Mouse (Mus musculus): ENCODE results near the gene Gm21985.

Gm21985 gene

DNA sequence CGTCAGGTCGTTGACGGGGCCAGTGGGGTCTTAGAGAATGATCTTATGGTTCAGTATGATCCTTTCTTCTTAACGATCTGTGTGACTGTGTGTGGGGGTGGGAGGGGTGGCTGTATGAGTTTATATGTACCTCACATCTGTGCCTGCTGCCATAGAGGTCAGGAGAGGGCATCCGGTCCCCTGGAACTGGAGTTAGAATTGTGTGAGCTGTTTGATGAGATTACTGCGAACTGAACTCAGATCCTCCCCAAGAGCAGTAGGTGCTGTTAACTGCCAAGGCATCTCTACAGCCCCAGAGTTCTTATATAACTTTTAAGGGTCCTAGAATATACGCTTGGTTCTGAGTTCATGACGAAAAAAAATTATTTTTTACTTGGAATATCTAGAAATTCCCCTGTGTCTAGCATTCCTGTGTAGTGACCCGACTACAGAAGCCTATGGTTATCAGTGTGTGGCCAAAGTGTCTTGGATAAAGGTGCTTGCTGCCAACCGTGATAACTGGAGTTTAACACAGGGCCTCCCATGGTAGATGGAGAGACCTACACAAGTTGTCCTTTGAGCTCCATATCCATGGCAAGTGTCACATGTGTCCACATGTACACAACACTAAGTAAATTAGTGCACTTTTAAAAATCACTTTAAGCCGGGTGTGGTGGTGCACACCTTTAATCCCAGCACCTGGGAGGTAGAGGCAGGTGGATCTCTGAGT lies 62.1 kb downstream of the Gm21985 start:
- DNase-seq (ENCODE audit: low read depth, low spot score): no peak

DNA sequence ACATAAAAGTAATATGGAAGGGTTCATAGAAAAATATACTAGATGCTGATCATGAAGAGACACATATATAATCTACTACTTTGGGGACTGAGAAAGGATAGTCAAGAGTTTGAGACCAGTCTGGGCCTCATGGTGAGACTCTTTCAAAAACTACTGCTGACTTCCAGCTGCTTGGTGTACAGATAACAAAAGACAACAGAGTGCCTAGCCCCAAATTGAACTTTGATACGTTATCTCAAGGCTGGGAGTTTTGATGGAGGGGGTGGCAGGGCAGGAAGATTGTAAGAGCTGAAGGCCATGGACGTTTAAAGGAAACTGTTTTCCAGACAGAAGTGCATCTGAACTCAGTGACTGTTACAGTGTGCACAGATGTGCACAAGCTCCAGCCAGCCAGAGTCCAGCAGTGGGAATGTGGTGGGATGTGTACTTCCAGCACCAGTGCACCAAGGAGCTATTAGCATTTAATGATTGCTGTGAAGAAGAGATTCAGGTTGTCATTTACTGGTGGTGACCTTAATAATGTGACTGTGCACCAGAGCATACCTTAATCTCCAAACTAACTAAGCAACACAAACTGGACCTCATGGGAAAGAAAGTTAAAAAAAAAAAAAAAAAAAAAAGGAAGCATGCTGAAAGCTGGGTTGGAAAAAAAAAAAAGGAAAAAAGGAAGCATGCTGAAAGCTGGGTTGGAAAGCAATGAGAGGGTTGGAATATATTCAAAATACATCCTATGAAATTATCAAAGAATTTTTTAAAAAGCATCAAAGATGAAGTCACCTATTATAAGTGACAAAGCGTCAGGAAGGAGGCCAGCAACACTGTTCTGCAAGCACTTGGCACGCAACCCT lies 66.2 kb downstream of the Gm21985 start:
- DNase-seq (ENCODE audit: low read depth, low spot score): no peak

DNA sequence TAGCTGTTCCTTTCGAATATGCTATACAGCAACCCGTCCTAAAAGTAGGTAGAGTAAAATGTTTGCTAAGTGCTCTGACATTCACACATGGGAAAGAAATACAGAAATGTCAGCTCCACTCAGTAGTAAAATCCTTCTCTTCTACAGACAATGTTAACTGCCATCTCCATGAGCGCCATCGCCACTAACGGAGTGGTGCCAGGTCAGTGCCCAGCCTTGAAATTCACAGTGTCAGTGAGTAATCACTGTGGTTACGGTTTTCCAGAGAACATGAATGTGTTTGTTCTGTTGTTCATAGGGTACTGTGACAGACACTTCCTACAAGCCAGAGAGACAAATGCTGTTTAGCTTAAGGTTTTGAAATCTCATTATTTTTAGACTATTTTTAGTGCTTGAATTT lies 71.1 kb downstream of the Gm21985 start:
- DNase-seq (ENCODE audit: low read depth, low spot score): no peak

DNA sequence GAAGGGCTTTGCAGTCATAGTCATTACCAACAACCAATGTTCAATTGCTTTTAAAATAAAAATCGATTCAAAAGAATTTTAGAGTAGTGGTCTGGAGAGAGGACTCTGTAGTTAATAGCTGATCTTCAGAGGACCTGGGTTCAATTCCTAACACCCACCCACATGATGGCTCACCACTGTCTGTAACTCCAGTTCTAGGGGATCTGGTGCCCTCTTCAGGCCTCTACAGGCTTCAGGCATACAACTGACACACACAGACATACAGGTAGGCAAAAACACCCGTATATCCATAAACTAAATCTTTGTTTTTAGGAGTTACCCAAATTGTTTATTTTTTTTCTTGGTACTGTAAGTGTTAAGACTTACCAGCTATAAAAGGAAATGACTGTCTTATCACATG lies 73.6 kb downstream of the Gm21985 start:
- DNase-seq (ENCODE audit: low read depth, low spot score): no peak

DNA sequence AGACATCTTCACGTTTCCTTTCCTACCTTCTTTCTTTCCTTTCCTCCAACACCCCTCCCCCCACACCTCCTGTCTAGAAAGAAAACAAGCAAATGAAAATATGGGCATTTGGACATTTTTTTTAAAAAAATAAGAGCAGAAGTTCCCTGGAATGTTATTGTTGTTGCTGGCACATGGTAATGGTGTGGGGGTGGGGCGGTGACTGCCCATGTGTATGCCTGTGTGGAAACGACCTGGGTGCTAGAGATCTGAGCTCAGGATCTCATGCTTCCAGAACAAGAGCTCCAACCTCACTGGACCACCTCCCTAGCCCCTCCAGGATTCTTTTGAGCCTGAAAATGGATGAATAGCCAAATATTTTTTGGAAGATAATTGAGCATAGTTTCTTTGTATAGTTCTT lies 75.0 kb downstream of the Gm21985 start:
- no peak for DNase-seq (ENCODE audit: low read depth, low spot score)

DNA sequence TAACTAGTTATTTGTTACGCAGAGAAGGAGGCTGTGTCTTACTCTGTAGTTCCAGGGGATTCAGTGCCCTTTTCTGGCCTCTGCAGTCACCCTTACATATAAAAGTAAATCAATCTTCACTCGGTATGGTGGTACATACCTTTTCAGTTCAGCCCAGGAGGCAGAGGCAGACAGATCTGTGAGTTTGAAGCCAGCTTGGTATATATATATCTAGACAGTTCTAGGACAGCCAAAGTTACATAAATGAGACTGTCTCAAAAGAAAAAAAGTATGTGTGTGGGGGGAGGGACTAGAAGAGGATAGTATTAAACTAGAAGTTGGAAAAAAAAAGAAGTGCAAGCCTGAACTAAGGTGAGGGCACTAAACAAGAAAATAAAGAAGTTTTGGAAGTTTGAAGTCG lies 82.1 kb downstream of the Gm21985 start:
- no peak for DNase-seq (ENCODE audit: low read depth, low spot score)

DNA sequence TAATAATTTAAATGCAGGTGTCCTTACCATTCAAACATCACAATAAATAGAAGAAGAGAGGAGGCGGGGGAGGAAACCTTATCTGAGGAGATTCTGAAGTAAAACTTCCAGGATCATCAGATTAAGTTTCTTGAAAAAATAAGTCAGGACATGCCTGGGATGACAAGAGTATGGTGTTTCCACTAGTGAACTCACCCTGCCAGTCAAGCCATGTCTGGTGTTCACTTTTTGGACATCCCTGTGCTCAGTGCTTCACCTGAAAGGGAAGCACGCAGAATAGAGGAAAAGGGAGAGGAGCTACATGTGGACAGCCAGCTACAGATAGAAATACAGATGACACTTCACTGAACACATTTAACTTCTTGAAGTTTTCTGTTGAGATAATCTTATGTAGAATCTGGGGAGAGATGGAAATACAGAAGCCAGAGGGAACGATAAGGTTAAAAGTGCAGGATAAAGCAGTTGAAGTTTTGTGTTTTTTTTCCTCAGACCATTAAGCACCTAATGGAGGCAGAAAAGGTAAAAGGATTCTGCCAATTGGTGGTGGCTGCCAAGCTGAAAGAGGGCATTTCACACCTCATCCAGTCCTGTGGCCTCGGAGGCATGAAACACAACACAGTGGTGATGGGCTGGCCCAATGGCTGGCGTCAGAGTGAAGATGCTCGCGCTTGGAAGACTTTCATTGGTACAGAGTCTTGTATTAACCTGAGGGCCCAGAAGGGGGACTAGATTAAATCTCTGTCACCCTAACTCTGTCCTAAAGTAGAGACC lies 87.8 kb downstream of the Gm21985 start:
- no peak for DNase-seq (ENCODE audit: low read depth, low spot score)

DNA sequence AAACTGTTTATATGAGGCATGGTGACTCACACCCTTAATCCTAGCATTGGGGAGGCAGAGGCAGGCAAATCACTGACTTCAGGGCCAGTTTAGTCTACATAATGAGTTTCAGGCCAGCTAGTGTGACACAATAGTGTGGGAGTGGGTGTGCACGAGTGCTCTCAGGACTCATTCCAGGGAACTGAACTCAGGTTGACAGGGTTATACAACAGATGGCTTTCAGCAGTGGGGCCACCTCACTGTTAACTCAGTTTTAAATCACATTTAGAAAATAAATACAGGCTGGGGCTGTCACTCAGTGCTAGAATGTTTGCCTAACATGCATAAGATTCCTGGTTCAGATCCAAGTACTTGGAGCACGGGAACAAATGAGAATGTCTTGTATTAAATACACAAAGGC lies 93.5 kb downstream of the Gm21985 start:
- DNase-seq (ENCODE audit: low read depth, low spot score): no peak

DNA sequence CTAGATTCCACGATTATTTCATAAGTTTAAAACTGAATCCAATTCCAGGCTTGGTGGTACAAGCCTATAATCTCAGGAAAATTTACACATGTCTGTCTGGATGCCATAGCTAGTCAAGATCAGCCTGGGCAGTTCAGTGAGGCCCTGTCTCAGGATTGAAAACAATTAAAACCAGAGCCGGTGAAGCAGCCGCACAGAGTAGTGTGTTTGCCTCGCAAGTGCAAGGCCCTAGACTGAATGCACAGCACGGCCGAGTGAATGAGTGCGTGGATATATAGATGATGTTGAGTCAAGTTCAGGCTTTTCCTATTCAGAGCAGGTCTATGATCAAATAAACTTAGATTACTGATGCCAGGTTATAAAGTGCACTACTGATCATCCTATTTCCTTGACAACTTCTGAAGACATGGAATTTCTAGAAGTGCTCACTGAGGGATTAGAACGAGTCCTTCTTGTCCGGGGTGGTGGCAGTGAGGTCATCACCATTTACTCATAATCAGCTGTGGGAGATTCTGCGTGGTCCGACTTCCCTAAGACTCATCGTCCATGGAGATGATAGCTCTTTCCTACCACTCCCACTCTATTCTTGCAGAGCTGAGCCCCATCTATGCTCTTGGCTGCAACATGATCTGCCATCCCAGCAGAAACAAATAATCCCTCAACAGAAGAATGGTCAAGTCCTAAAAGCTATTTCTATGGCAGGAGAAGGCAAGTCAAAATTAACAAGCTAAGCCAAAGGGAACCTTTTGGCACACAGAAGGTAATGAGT lies 94.1 kb downstream of the Gm21985 start:
- DNase-seq (ENCODE audit: low read depth, low spot score): no peak

DNA sequence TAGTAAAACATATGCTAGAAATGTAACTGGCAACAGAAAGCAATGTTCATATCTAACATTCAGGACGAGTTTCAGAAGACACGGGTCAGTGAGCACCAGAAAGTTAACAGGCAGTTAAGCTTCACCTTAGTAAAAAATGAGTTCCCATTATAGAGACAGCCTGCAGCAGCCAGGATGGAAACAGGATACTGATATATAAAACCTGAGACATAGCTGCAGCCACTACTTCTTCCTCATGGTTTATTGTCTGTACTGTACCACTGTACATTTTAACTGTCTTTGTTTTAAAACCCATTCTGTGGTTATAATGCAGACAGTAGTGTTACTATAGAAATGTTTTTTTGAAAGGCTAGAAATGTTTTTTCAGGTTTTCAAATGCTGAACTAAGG lies 94.7 kb downstream of the Gm21985 start:
- DNase-seq (ENCODE audit: low read depth, low spot score): no peak

DNA sequence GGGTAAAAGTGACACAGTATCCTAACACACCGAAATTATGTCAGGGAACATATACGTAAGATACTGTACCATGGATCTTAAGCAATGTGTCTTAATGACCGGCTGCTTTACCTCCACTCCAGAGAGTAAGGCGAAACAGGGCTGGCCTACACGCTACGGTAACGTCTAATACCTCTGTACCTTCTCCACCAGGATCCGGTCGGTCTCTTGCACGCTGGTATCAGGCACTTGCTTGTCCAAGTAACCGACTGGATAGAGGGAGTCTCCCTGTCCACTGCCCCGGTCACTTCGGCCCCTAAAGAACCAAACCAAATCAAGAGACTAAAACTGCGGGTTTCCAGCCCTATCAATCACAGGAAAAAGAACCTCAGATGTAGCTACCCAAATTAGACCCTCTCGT lies 101.1 kb downstream of the Gm21985 start:
- DNase-seq (ENCODE audit: low read depth, low spot score): no peak

DNA sequence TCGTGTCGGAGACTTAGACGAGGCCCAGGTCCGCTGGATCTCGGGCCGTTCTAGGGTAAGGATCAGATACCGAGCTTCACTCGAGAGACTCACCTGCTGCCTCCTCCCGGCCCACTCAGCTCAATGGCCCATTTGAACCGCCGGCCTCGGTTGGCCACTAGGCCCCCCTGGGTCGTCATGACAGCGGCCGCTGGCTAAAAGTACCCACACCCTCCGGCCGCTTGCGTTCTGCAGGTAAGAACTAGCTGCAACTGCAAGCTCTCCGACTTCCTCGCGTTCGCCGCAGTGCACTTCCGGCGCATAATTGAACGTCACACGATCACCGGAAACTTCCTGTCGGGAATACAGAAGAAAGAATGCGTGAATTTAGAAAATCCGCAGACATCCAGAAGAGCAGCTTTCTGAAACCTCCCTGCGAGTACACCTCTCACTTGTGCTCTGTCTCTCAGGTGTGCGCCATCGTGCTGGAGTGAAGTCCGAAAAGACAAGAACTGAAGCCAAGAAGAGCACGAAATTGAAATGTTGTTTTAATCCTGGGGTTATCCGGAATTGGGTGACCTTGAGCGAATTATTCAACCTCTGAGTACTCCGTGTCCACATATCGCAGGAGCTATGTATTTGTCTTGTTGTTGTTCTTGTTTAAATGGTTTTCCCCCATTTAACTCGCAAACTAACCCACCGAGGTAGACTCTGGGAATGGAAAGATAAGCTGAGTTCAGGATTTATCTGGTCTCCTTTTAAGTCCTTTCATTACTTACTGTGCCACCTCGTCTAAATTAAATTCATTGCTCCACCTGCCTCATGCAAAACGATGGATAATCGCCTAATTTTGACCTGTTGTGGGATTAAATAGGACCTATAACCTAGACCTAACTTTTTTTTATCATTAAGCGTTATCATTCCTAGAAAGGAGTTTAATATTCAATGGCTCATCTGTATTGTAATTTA lies 101.9 kb downstream of the Gm21985 start, which contains the start of gene Emc4:
Gene Emc4 (minus strand): TSS at position 302 of the 948 bp plus-strand sequence.
- DNase-seq (ENCODE audit: low read depth, low spot score): peak; percentile 85

DNA sequence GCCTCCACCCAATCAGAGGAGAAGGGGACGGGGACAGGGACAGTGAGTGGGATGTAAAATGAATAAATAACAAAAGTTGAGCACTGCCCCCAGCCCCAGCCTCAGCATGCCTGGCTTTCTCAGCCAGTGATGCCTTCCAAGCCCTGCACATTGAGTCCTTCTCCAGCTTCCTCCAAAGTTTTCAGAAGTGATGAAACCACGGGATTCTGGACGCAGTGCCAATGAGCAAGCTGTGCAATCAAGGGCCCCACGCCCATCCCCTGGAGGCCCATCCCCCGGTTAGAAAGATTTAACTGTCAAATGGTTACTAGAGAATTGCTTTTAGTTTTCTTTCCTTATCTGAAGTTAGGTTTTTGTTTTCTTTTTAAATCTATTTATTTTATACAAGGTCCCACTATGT lies 103.8 kb downstream of the Gm21985 start:
- no peak for DNase-seq (ENCODE audit: low read depth, low spot score)

DNA sequence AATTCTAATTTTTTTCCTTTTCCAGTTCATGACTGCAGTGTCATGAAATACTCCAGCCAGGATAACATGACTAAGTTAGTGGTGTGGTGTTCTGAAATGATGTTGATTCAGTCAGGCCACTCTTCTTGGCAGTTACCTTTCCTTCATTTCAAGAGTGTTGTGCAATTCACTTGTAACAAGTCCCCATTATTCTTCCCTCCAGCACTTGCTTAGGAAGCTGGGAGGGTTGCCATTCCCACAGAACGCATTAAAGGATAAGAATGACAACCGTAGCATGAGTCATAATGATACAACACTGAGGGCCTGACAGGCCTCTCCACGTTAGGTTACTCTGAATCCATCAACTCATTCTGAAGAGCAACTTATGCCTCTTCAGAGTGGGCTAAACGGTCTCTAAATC lies 107.0 kb downstream of the Gm21985 start:
- no peak for DNase-seq (ENCODE audit: low read depth, low spot score)

DNA sequence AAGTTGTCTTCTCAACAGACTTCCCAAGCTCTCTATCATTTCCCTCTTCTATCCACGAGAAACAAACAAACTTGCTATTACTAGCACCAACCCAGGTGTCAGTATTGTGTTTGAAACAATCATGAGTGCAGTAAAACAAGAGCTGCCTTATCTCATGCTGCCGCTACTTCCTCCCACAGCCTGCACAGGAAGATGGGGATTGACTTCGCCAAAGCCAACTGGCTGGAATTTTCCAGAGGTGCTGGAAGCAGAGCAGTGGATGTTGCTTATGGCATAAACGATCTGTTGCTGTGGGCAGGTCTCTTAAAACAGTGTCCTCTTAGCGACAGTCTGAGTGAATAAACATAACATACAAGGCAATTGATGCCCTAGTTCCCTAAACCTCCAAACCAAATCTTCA lies 108.5 kb downstream of the Gm21985 start:
- no peak for DNase-seq (ENCODE audit: low read depth, low spot score)

DNA sequence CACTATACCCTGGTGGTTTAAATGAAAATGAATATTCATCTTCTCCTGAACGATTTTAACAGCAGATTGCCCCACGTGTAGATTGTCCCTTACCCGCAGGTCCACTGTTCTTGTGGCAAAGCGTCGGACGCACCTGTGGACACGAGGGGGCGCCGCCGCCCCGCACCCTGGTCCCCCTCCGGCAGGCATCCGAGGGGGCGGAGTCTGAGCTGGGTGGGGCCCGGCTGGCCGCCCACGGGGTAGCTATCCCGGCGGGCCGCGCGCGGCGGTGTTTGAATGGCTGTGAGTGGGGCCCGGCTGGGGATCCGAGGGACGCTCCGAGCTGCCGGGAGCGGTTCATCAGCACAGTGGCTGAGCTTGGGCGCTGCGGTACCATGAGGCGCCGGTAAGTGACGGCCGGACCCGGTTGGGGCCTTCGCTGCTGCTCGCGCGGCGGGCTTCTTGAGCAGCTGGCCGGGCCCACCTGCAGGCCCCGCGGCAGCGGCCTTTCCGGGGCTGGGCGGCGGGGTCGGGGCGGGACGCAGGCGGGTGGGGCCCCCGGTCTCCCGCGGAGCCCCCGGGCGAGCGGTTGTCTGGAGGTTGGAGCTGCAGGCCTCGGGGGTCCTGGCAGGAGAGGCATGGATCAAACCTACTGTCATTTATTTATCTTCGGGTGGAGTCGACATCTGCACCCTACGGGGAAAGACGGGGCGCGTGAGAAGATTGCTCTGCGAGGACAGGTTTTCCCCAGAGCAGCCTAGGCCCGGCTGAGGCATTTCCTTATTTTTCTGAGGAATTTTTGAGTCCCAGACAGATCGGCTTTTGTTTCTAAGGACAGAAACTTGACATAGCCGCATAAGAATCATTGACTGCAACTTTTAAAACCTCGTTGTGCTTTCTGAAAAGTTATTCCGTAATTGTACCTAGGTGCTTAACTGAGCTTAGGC lies 113.1 kb downstream of the Gm21985 start, which contains the start of gene Katnbl1:
Gene Katnbl1 (plus strand): TSS at position 239 of the 926 bp plus-strand sequence.
- DNase-seq (ENCODE audit: low read depth, low spot score): peak; percentile 59

DNA sequence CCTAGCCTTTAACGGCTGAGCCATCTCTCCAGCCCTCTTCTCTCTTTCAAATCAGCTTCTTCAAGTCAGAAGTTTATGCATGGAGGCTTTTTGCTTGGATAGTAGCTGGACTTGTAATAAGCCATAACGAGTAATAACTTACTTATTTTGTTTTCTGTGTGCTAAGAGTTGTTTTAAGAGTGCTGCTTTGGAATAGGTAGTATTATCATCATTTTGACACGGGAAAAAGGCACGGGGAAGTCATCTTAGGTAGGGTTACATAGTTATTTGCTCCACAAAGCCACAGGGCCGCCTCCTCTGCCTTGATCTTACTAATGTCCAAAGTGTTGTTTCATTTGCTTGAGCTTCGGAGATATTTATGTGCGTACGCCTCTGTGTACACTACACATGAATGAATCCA lies 114.0 kb downstream of the Gm21985 start:
- DNase-seq (ENCODE audit: low read depth, low spot score): no peak

DNA sequence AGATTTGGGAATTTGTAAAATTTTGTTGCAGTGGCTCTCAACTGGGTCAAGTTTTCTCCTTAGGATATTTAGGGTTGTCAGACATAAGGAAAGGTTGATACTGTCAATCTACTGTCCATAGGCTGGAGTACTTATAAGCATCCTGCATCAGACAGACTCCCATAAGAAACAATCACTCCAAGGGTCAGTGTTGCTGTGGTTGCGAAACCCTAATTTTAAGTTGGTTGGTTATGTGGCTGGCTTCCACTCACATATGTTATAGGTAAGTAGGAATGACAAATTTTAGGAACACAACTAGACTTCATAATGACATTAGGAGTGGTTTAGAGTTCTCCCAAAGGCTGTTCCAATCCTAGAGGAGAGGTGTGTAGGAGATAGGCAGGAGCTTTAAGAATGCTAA lies 115.1 kb downstream of the Gm21985 start:
- no peak for DNase-seq (ENCODE audit: low read depth, low spot score)

DNA sequence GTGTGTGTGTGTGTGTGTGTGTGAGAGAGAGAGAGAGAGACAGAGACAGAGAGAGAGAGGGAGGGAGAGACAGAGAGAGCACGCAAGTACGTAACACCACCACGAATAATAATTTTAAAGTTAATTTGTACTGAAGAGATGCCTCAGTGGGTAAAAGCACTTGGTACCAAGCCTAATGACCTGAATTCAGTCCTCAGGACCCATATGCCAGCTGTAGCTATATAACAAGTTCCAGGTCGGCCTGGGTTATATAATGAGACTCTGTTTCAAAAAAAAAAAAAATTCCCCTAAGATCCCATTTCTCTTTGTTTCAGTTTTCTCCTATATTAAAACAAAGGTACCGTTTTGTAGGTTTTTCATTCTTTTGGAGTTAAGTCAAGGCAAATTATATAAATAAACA lies 124.7 kb downstream of the Gm21985 start:
- DNase-seq (ENCODE audit: low read depth, low spot score): no peak

All from brain, embryonic 18.5 days (tissue).